Comparison of ENCODE assay signal across 28 mouse cellular contexts in genomic region chr13:28797617-28798475, GRCm38 (mm10).
A peak's percentile ranks its signal among the peaks of the same experiment; 100 is the strongest.
DNase-seq lines count a peak whose midpoint lies in the region; ATAC-seq lines count a peak whose summit lies in the region.
"Had no signal": no experiment of that assay in that cellular context is flagged by ENCODE, and none has a peak within 500 bp of the region (broad histone marks: within the 10 kb centered on the region; RNA-seq: fewer than 3 reads in every experiment).

No protein-coding gene starts in this region.

- 37% methylated on average over 8 of the region's 8 CpGs for WGBS in lung, embryonic 16.5 days

- no peak overlapping the region; the same call in 1 of the 2 replicates for H3K27ac ChIP-seq in lung, embryonic 16.5 days (ENCODE audit: low read length)
- H3K27ac ChIP-seq: heart, adult 2 months; hindbrain, embryonic 13.5 days; liver, embryonic 14.5 days; midbrain, embryonic 10.5 days; stomach, postnatal 0 days had no signal

- DNase-seq in lung, adult 18-20 months = no peak
- DNase-seq in adipocyte (ENCODE audit: low spot score) = peak; percentile 29
- peak; percentile 25 for DNase-seq in fibroblast of lung, adult 2 months (ENCODE audit: low read depth)
- no peak for DNase-seq in heart, adult 11 months
- DNase-seq in neural tube, embryonic 10.5 days (ENCODE audit: extremely low spot score, low spot score) = no peak
- DNase-seq: adrenal gland, adult 2 months; adrenal gland, postnatal 36 days; cerebellum, adult 18-20 months; cerebellum, postnatal 10 days; gastrocnemius, postnatal 25 days; heart, adult 2 months; heart, postnatal 4 days; kidney, postnatal 14 days; layer of hippocampus, adult 9-11 months; liver; spleen, adult 18-20 months; thymus, adult 18-20 months; thymus, postnatal 25 days had no signal

- no peak overlapping the region for H3K4me2 ChIP-seq in lung, embryonic 16.5 days (ENCODE audit: low read depth, low read length)
- H3K4me2 ChIP-seq: heart, embryonic 12.5 days; hindbrain, embryonic 13.5 days had no signal

- no peaks in the 10 kb centered on the region for H3K27me3 ChIP-seq in lung, embryonic 16.5 days (ENCODE audit: control insufficient read depth, insufficient read depth, low read depth, low read length)
- H3K27me3 ChIP-seq: heart, embryonic 12.5 days; hindbrain, embryonic 13.5 days had no signal

- H3K4me3 ChIP-seq in lung, embryonic 16.5 days (ENCODE audit: low read length) = no peak overlapping the region
- H3K4me3 ChIP-seq: heart, adult 2 months; heart, embryonic 12.5 days; hindbrain, embryonic 13.5 days; midbrain, embryonic 10.5 days had no signal

- H3K9ac ChIP-seq in lung, embryonic 16.5 days (ENCODE audit: low read length) = no peak overlapping the region
- H3K9ac ChIP-seq: heart, embryonic 12.5 days; hindbrain, embryonic 13.5 days; liver, embryonic 14.5 days had no signal

- no peaks in the 10 kb centered on the region for H3K9me3 ChIP-seq in lung, embryonic 16.5 days (ENCODE audit: control insufficient read depth, low read length)
- H3K9me3 ChIP-seq: heart, embryonic 12.5 days; hindbrain, embryonic 13.5 days; midbrain, embryonic 10.5 days had no signal

- H3K36me3 ChIP-seq in lung, embryonic 16.5 days (ENCODE audit: control insufficient read depth, insufficient read depth, low read length) = no peaks in the 10 kb centered on the region
- H3K36me3 ChIP-seq: heart, embryonic 12.5 days; hindbrain, embryonic 13.5 days; midbrain, embryonic 10.5 days had no signal

- H3K4me1 ChIP-seq in lung, embryonic 16.5 days (replicated peaks; ENCODE audit: control insufficient read depth, insufficient read depth, low read length) = peaks cover 6% of the 10 kb centered on the region

- ATAC-seq in lung, embryonic 16.5 days (ENCODE audit: low read depth) = peak; percentile 81
- peak; percentile 63 for ATAC-seq in megakaryocyte progenitor cell, adult 5-6 weeks (replicated peaks; ENCODE audit: poor library complexity)
- ATAC-seq: CD4-positive, CD25-positive, alpha-beta regulatory T cell, adult 4 months; forebrain, embryonic 14.5 days; intestine, postnatal 0 days had no signal

Comparison
In these comparisons a context has a peak if more than half of its experiments do, and no peak if none do; other contexts are left out.
1. DNase-seq: peak in adipocyte (single experiment) and fibroblast of lung, adult 2 months (single experiment); none in lung, adult 18-20 months (0 of 2), heart, adult 11 months (single experiment) and neural tube, embryonic 10.5 days (single experiment).